ENCODE assay signal across 10 mouse cellular contexts in genomic region chr7:133010477-133010876, GRCm38 (mm10).
DNase-seq lines count a peak whose midpoint lies in the region; ATAC-seq and TF ChIP-seq lines count a peak whose summit lies in the region.
"Had no signal": no experiment of that assay in that cellular context is flagged by ENCODE, and none has a peak within 500 bp of the region (broad histone marks: within the 10 kb centered on the region; RNA-seq: fewer than 3 reads in every experiment).

No protein-coding gene starts in this region.

- H3K9ac ChIP-seq in heart, embryonic 12.5 days = no peak overlapping the region
- H3K9ac ChIP-seq in lung, embryonic 14.5 days = no peak overlapping the region
- H3K9ac ChIP-seq in forebrain, embryonic 15.5 days (replicated peaks) = no peak overlapping the region
- H3K9ac ChIP-seq in stomach, embryonic 14.5 days (replicated peaks; ENCODE audit: low read depth, low read length) = no peak overlapping the region
- H3K9ac ChIP-seq: liver, embryonic 12.5 days had no signal

- peaks cover 15% of the 10 kb centered on the region for H3K36me3 ChIP-seq in heart, embryonic 12.5 days
- peaks cover 34% of the 10 kb centered on the region for H3K36me3 ChIP-seq in lung, embryonic 14.5 days (ENCODE audit: insufficient read depth)
- no peaks in the 10 kb centered on the region for H3K36me3 ChIP-seq in forebrain, embryonic 15.5 days
- H3K36me3 ChIP-seq in stomach, embryonic 14.5 days (ENCODE audit: control insufficient read depth, insufficient read depth, low read length) = peaks cover 14% of the 10 kb centered on the region; the same call in 1 of the 2 replicates

- H3K9me3 ChIP-seq in heart, embryonic 12.5 days (replicated peaks) = no peaks in the 10 kb centered on the region
- H3K9me3 ChIP-seq in lung, embryonic 14.5 days (ENCODE audit: low read depth, low read length) = no peaks in the 10 kb centered on the region
- no peaks in the 10 kb centered on the region for H3K9me3 ChIP-seq in forebrain, embryonic 15.5 days
- no peaks in the 10 kb centered on the region for H3K9me3 ChIP-seq in stomach, embryonic 14.5 days (ENCODE audit: control insufficient read depth, low read depth, low read length)
- H3K9me3 ChIP-seq: liver, embryonic 12.5 days had no signal

- ATAC-seq in heart, embryonic 12.5 days (ENCODE audit: insufficient number of reproducible peaks, low FRiP score) = no peak
- ATAC-seq in lung, embryonic 14.5 days (ENCODE audit: insufficient read depth) = no peak
- no peak for ATAC-seq in forebrain, embryonic 15.5 days (replicated peaks)
- ATAC-seq in stomach, embryonic 14.5 days (ENCODE audit: insufficient number of reproducible peaks, insufficient read depth, low FRiP score, low read depth) = no peak
- ATAC-seq: liver, embryonic 12.5 days had no signal

- H3K27ac ChIP-seq in heart, embryonic 12.5 days (ENCODE audit: poor library complexity, severe bottlenecking) = 0 out of 2 replicates have a peak overlapping the region, but pooled peaks have one; percentile 10
- peak overlapping the region; percentile 33; the same call in 1 of the 2 replicates for H3K27ac ChIP-seq in lung, embryonic 14.5 days (ENCODE audit: low read depth)
- H3K27ac ChIP-seq in forebrain, embryonic 15.5 days (replicated peaks) = peak overlapping the region; percentile 83
- H3K27ac ChIP-seq in stomach, embryonic 14.5 days (ENCODE audit: low read length) = 0 out of 2 replicates have a peak overlapping the region, but pooled peaks have one; percentile 7
- H3K27ac ChIP-seq: kidney, postnatal 0 days; liver, embryonic 12.5 days had no signal

- H3K27me3 ChIP-seq in heart, embryonic 12.5 days (replicated peaks) = no peaks in the 10 kb centered on the region
- no peaks in the 10 kb centered on the region for H3K27me3 ChIP-seq in lung, embryonic 14.5 days (ENCODE audit: insufficient read depth, low read length)
- H3K27me3 ChIP-seq in forebrain, embryonic 15.5 days = no peaks in the 10 kb centered on the region
- H3K27me3 ChIP-seq in stomach, embryonic 14.5 days (ENCODE audit: control insufficient read depth, insufficient read depth, low read length) = no peaks in the 10 kb centered on the region
- H3K27me3 ChIP-seq: liver, embryonic 12.5 days had no signal

- H3K4me2 ChIP-seq in heart, embryonic 12.5 days = no peak overlapping the region
- H3K4me2 ChIP-seq in lung, embryonic 14.5 days = no peak overlapping the region
- H3K4me2 ChIP-seq in forebrain, embryonic 15.5 days (replicated peaks) = no peak overlapping the region
- no peak overlapping the region for H3K4me2 ChIP-seq in stomach, embryonic 14.5 days (replicated peaks; ENCODE audit: low read depth, low read length)
- H3K4me2 ChIP-seq: liver, embryonic 12.5 days had no signal

- no peak for TF ChIP-seq CTCF in lung, embryonic 14.5 days (IDR thresholded peaks at IDR 0.05; ENCODE audit: low read depth)

- intact Hi-C loops in heart, postnatal 10 days (cut with DNase I) = no loop called here

- H3K4me1 ChIP-seq in heart, embryonic 12.5 days (replicated peaks) = peaks cover 91% of the 10 kb centered on the region
- H3K4me1 ChIP-seq in lung, embryonic 14.5 days (ENCODE audit: insufficient read depth) = peaks cover 19% of the 10 kb centered on the region; the same call in 1 of the 2 replicates
- peaks cover 67% of the 10 kb centered on the region for H3K4me1 ChIP-seq in forebrain, embryonic 15.5 days
- H3K4me1 ChIP-seq in stomach, embryonic 14.5 days (ENCODE audit: control insufficient read depth, insufficient read depth, low read length) = peaks cover 59% of the 10 kb centered on the region

- no peak overlapping the region for H3K4me3 ChIP-seq in heart, embryonic 12.5 days
- no peak overlapping the region for H3K4me3 ChIP-seq in lung, embryonic 14.5 days (ENCODE audit: low read depth, low read length)
- no peak overlapping the region for H3K4me3 ChIP-seq in forebrain, embryonic 15.5 days
- no peak overlapping the region for H3K4me3 ChIP-seq in stomach, embryonic 14.5 days (ENCODE audit: low read depth, low read length)
- H3K4me3 ChIP-seq: liver, embryonic 12.5 days had no signal

- 92% methylated on average over 3 of the region's 3 CpGs for WGBS in heart, embryonic 12.5 days
- WGBS in lung, embryonic 14.5 days = 73% methylated on average over 3 of the region's 3 CpGs
- 64% methylated on average over 3 of the region's 3 CpGs for WGBS in forebrain, embryonic 15.5 days
- 86% methylated on average over 3 of the region's 3 CpGs for WGBS in stomach, embryonic 14.5 days

- DNase-seq in heart, postnatal 10 days = no peak
- DNase-seq in lung, embryonic 14.5 days = no peak
- no peak for DNase-seq in lung, postnatal 10 days
- no peak for DNase-seq in layer of hippocampus, postnatal 25 days (ENCODE audit: extremely low spot score in 1 of 2, low spot score in 1 of 2)
- no peak for DNase-seq in embryo, embryonic 10 days (ENCODE audit: low spot score)

Comparison
In these comparisons a context has a peak if more than half of its experiments do, and no peak if none do; other contexts are left out.
1. H3K27ac ChIP-seq: peak in every context shown above with its lines; median percentile 83 in forebrain, embryonic 15.5 days; 33 in lung, embryonic 14.5 days; 10 in heart, embryonic 12.5 days; 7 in stomach, embryonic 14.5 days.